Mouse (Mus musculus): ENCODE measurements around the gene Islr2.
"Not testable (repeated sequence)": the region's sequence is repeated elsewhere in the genome, so short reads cannot be mapped to it uniquely, and the experiment has no call there.

Islr2 gene

GRCm38 (mm10) chr9:58203516-58204447, at the start of gene Islr2, which contains the start of gene Islr:
TSS of gene Islr2 (minus strand) at chr9:58204319.
TSS of gene Islr (minus strand) at chr9:58204306.
- DNase-seq (ENCODE audit: extremely low spot score, low read depth, low spot score) = peak; percentile 70

DNA sequence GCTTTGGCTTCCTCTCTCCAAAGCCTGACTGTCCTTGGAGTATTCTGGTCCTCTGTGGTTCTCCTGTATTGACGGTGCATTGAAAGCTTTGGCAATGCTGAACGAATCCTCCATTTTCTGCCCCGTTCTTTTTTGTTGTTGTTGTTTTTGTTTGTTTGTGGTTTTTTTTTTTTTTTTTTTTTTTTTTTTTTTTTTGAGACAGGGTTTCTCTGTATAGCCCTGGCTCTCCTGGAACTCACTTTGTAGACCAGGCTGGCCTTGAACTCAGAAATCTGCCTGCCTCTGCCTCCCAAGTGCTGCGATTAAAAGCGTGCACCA, 49.6 kb upstream of the Islr2 start:
- DNase-seq (ENCODE audit: extremely low spot score, low read depth, low spot score) = not testable (repeated sequence)

- DNase-seq (ENCODE audit: extremely low spot score, low read depth, low spot score) = peak; percentile 69
Observed at GRCm38 (mm10) chr9:58253033-58253804, 49.1 kb upstream of the Islr2 start, which contains the start of gene Stoml1. TSS of gene Stoml1 (plus strand) at chr9:58253164.

GRCm38 (mm10) chr9:58250730-58251129, 46.6 kb upstream of the Islr2 start:
- DNase-seq (ENCODE audit: extremely low spot score, low read depth, low spot score) = not testable (repeated sequence)

GRCm38 (mm10) chr9:58250322-58250721, 46.2 kb upstream of the Islr2 start:
- no peak for DNase-seq (ENCODE audit: extremely low spot score, low read depth, low spot score)

DNA sequence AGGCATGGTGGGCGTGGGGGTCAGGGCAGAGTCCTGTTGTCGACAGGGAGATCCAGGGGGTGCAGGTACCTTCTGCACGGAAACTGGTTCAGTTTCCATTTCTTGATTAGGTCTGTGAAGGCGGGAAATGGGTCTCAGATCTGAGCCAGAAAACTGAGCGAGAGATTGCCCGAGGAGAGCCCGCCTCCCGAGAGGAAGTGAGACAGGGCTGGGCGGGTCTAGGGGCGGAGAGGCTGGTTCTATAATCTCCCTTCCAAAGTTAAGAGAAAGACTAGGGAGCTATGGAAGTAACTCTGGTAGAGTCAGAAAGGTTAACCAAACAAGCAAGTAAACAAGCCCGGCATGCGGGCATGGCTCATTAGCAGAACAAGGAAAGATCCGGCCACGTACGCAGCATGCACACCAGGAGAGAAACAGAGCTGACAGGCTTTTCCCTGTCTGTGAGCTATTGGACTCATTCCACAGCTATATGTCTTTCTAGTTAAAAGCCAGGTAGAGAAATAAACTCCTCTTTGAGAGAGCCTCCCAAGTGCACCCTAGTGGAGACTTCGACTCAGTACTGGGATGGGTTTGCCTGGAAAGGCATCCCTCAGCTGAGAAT, 45.6 kb upstream of the Islr2 start, which contains the start of gene Pml:
Gene Pml (minus strand): TSS at position 195 of the 601 bp plus-strand sequence.
- DNase-seq (ENCODE audit: extremely low spot score, low read depth, low spot score) = no peak

DNA sequence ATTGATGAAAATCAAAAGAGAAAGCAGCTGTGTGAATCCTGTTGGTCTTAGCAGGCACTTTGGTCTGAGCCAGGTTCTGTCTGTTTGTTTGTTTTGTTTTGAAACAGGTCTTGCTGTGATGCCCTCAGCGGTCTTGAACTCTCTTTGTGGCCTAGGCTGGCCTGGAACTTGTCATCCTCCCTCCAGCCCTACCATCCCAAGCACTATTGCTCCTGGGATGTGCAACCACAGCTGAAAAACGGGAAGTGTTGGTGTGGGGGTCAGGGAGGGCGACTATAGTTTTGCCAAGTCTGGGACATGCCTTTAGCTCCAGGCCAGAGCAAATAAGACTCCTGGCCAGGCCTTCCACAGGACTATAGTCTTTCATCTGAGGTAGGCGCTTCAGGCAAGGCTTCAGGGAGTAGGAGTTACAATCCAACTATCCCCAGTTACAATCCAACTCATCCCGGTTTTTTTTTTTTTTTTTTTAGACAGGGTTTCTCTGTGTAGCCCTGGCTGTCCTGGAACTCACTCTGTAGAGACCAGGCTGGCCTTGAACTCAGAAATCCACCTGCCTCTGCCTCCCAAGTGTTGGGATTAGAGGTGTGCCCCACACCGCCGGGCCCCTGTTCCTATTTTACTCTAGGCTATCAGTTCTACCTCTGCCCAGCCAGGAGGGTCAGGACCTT, 44.8 kb upstream of the Islr2 start:
- DNase-seq (ENCODE audit: extremely low spot score, low read depth, low spot score) = no peak

- no peak for DNase-seq (ENCODE audit: extremely low spot score, low read depth, low spot score)
Observed at GRCm38 (mm10) chr9:58247064-58247759, 43.1 kb upstream of the Islr2 start.

- DNase-seq (ENCODE audit: extremely low spot score, low read depth, low spot score) = no peak
Observed at GRCm38 (mm10) chr9:58246083-58246591, 42.0 kb upstream of the Islr2 start.

GRCm38 (mm10) chr9:58243696-58244095, 39.6 kb upstream of the Islr2 start:
- no peak for DNase-seq (ENCODE audit: extremely low spot score, low read depth, low spot score)

DNA sequence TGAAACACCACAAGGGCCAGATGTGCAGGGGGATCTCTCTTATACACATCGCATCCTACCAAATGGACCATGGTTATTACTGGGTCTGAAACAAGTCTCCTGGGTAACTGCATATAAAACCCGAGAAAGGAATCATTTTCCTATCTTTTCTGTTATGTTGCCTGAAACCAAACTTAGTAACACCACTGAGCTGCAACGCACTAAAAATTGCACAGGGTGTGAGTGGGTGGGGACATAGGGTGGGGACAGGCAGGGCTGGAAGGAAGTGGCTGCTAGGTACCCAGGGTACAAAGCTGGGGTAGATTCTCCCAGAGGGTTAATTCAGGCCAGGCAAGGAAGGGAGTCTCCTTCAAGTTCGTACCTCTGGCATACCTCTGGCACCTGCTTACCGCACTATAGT, 38.6 kb upstream of the Islr2 start:
- no peak for DNase-seq (ENCODE audit: extremely low spot score, low read depth, low spot score)

GRCm38 (mm10) chr9:58241780-58242485, 37.8 kb upstream of the Islr2 start:
- DNase-seq (ENCODE audit: extremely low spot score, low read depth, low spot score) = no peak

GRCm38 (mm10) chr9:58234502-58235015, 30.4 kb upstream of the Islr2 start:
- DNase-seq (ENCODE audit: extremely low spot score, low read depth, low spot score) = no peak

GRCm38 (mm10) chr9:58232374-58232773, 28.3 kb upstream of the Islr2 start:
- DNase-seq (ENCODE audit: extremely low spot score, low read depth, low spot score) = no peak

GRCm38 (mm10) chr9:58231746-58232145, 27.6 kb upstream of the Islr2 start:
- DNase-seq (ENCODE audit: extremely low spot score, low read depth, low spot score) = no peak

GRCm38 (mm10) chr9:58228777-58229466, 24.8 kb upstream of the Islr2 start:
- DNase-seq (ENCODE audit: extremely low spot score, low read depth, low spot score) = no peak

DNA sequence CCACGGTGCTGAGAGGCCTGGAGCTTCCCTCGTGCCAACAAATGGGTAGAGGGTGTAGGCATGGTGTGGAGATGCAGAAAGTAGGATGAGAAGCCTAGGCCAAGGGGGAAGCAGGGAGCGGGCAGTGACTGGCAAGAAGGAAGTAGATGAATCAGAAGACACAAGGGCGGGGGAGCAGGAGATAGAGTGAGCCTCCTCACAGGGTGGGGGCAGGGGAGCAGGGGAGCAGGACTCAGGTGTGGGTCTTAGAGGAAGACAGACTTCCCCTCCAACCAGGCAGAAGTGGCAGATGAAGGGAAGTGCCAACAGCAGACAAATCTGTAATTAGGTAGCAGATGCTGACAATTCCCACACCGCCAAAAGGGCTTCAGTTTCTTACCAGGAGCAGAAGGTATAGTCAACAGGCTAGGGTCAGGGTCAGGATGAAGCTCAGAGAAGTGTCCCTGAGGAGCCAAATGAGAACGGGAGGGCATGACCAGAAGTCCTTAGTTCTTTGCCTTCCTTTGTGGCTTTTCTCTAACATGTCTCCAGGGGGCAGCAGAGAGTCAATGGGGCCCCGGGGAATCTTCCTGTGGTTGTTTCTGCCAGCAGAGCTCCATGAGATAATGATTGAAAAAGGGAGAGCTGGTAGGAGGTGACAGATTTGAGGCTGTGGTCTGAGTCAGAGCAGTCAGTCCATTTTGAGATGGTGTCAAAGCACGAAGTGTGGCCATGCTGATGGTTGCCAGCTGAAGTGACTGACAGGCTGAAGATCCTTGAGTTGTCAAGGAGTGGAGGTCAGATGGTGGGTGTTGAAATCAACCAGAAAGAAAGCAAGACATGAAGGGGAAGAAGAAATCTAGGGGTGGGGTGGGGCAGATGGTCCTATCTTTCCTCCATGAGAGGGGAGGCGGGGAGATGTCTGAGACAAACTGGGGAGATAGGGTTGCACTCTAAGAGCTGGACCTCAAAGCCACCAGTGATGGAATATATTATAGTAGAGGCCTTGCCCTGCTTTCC, 22.1 kb upstream of the Islr2 start:
- no peak for DNase-seq (ENCODE audit: extremely low spot score, low read depth, low spot score)
